Mouse (Mus musculus): ENCODE data around the gene Fahd1.

DNA sequence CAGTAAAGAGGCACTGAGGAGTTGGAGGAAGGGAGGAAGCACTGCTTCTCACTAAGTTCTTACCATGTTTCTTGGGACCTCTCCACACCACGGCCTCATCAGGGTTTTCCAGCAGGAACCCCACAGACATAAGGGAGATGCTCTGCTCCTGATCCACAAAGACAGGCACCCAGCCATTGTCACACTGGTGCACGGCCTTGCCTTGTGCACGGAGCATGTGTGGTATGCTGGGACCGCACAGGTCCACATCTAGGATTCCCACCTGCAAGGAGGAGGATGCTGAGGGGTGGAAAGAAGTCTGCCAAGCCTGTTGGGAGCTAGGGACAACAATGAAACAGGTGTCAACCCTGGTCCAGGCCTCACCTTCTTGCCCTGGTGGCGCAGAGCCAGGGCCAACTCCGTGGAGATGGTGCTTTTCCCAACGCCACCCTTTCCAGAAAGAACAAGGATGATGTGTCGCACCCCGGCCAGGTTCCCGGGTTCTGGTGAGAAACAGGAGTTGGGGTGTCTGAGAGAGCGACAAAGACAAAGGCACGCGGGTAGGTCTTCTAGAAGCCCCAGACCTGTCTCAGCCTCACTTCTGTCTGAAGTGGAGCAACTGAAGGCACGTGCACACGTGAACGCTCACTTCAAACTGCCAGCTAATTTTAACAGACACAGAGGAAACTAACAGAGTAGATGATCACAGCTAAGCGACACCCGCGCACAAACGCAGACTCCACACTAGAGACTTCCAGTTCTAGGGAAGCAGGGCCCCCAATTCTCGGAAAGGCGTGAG, 35.4 kb upstream of the Fahd1 start:
- TF ChIP-seq POLR2A (IDR thresholded peaks at IDR 0.05; ENCODE audit: low read depth, low read length) (no peak), CTCF (IDR thresholded peaks at IDR 0.05; ENCODE audit: borderline replicate concordance, insufficient read depth, low read length) (no peak)
